Mouse (Mus musculus) spleen, adult 10 weeks (tissue): ENCODE measurements around the gene Adcyap1. TPM values are rescaled to one million over a fixed set of nuclear protein-coding genes. Genes with fewer than 3 reads are reported as not detected.

ENCODE experiments used
- polyA plus RNA-seq: library from polyadenylated mRNA; stranded (reverse); fragments of 350-450 nt; fragmentation: Illumina TruSeq; extraction: RNeasy Lipid Tissue Mini Kit (QIAGEN cat#74804); gene quantifications from one replicate; pipeline ENCODE4 v1.2.3, GENCODE M21; 2015; ENCODE audit warnings: low replicate concordance; ENCODE audit not compliant: insufficient read depth

Gene Adcyap1
- polyA plus RNA-seq = not detected

GRCm38 (mm10) chr17:93198717-93199116 is at the start of gene Adcyap1:
Gene Adcyap1 (plus strand): TSS chr17:93199017.

